Mouse (Mus musculus) liver, adult 10 weeks (tissue): ENCODE results near the gene Shprh. TPM values are rescaled to one million over a fixed set of nuclear protein-coding genes. Genes with fewer than 3 reads are reported as not detected.

Experiments used
- polyA plus RNA-seq: library from polyadenylated mRNA; stranded (reverse); fragments of 350-450 nt; fragmentation: Illumina TruSeq; extraction: RNeasy Lipid Tissue Mini Kit (QIAGEN cat#74804); gene quantifications from one replicate; pipeline ENCODE4 v1.2.3, GENCODE M21; 2014; ENCODE audit warnings: low read depth, low replicate concordance

Gene Shprh
- polyA plus RNA-seq: 9.7 TPM

DNA sequence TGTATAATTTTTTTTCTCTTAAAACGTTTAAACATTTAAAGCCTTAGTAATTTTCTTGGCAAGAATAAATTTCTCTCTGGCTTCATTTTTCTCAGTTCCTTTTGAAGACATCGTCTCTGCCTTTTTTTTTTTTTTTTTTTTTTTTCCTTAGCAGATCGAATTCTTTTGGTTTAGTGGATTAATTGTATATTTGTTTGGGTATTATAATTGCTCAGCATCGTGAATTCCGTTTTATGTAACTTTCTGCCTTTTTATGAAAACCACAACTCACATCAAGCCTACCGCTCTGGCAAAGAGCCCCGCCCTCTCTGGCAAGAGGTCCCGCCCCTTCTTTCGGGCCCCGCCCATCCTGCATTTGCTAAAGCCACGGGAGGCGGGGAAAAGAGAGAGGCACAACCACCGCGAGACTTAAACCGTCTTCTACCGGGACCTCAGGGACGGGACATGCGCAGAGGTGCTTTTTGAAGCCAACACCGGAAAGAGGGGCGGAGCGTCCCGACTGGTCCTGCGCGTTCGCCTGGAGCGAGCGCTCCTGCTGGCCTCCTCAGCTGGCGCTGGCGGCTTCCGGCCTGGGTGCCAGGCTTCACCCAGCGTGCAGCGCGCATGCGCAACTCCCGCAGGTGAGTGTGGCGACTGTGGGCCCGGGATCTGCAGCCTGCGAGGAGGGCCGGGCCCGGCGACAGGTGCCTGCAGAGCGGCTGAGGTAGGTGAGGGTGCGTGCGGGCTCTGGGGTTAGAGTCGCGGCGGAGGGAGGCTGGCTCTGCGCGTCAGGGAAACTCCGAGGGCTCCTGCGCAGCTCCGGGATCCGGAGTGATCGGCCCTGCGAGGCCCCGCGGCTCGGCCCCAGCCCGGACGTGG lies at the start of gene Shprh:
Gene Shprh (plus strand): TSS at position 544 of the 858 bp plus-strand sequence.

Other genes with a start within 250 kb of the Shprh start
- not detected for gene Grm1, start 67.1 kb upstream of the Shprh start, polyA plus RNA-seq
- gene Fbxo30, start 131.9 kb downstream of the Shprh start, polyA plus RNA-seq: 16.5 TPM
- gene Epm2a, start 194.0 kb downstream of the Shprh start, polyA plus RNA-seq: 8.2 TPM